Mouse (Mus musculus) erythroid progenitor cell, adult 5-6 weeks (primary cell): ENCODE results near the gene Tcf15. TPM values are rescaled to one million over a fixed set of nuclear protein-coding genes. Genes with fewer than 3 reads are reported as not detected.

Experiments
- ATAC-seq: replicated peaks from 2 replicates; pipeline ENCODE4 v1.8.0; 2016; ENCODE audit warnings: moderate number of reproducible peaks, mild to moderate bottlenecking, moderate TSS enrichment, inconsistent platforms; ENCODE audit not compliant: poor library complexity, low FRiP score, severe bottlenecking
- total RNA-seq, 2 experiments: library from RNA; stranded (forward) in 1 of 2; stranded (reverse) in 1 of 2; fragments of 150-400 nt in 1 of 2; fragments of 186-747, 209-891 nt in 1 of 2; gene quantifications; 2 replicates each; pipeline versions ENCODE4 v1.2.3 to v1.2.4; 2015 to 2017; ENCODE audit warnings: low replicate concordance in 2 of 2

The Tcf15 gene
- total RNA-seq, 2 experiments from 2014 or later: not detected

- no peak for ATAC-seq
Measured at GRCm38 (mm10) chr2:152159487-152159886, 16.1 kb downstream of the Tcf15 start.

- no peak for ATAC-seq
Measured at GRCm38 (mm10) chr2:152166257-152166656, 22.9 kb downstream of the Tcf15 start.

- ATAC-seq: no peak
Measured at GRCm38 (mm10) chr2:152167851-152168290, 24.5 kb downstream of the Tcf15 start.

GRCm38 (mm10) chr2:152169377-152169776, 26.0 kb downstream of the Tcf15 start:
- no peak for ATAC-seq

GRCm38 (mm10) chr2:152174861-152175260, 31.5 kb downstream of the Tcf15 start:
- no peak for ATAC-seq

- no peak for ATAC-seq
Measured at GRCm38 (mm10) chr2:152176659-152177058, 33.3 kb downstream of the Tcf15 start.

GRCm38 (mm10) chr2:152177162-152177805, 33.9 kb downstream of the Tcf15 start:
- no peak for ATAC-seq

GRCm38 (mm10) chr2:152177806-152178170, 34.4 kb downstream of the Tcf15 start:
- no peak for ATAC-seq

- no peak for ATAC-seq
Measured at GRCm38 (mm10) chr2:152178345-152178744, 35.0 kb downstream of the Tcf15 start.

GRCm38 (mm10) chr2:152179301-152179700, 35.9 kb downstream of the Tcf15 start:
- ATAC-seq: no peak

GRCm38 (mm10) chr2:152180323-152180722, 37.0 kb downstream of the Tcf15 start:
- ATAC-seq: no peak

- ATAC-seq: no peak
Measured at GRCm38 (mm10) chr2:152187132-152187531, 43.8 kb downstream of the Tcf15 start.

- no peak for ATAC-seq
Measured at GRCm38 (mm10) chr2:152189213-152189612, 45.9 kb downstream of the Tcf15 start.

GRCm38 (mm10) chr2:152189640-152190039, 46.3 kb downstream of the Tcf15 start:
- no peak for ATAC-seq

- no peak for ATAC-seq
Measured at GRCm38 (mm10) chr2:152190161-152190560, 46.8 kb downstream of the Tcf15 start.

- no peak for ATAC-seq
Measured at GRCm38 (mm10) chr2:152192591-152193345, 49.4 kb downstream of the Tcf15 start.

- ATAC-seq: no peak
Measured at GRCm38 (mm10) chr2:152193346-152193710, 50.0 kb downstream of the Tcf15 start.

GRCm38 (mm10) chr2:152194586-152194985, 51.2 kb downstream of the Tcf15 start:
- no peak for ATAC-seq

GRCm38 (mm10) chr2:152196896-152197295, 53.5 kb downstream of the Tcf15 start:
- no peak for ATAC-seq

- peak; percentile 82 for ATAC-seq
Measured at GRCm38 (mm10) chr2:152197301-152197712, 53.9 kb downstream of the Tcf15 start.
